Comparison of ENCODE assay signal across 26 mouse cellular contexts in the genomic region with DNA sequence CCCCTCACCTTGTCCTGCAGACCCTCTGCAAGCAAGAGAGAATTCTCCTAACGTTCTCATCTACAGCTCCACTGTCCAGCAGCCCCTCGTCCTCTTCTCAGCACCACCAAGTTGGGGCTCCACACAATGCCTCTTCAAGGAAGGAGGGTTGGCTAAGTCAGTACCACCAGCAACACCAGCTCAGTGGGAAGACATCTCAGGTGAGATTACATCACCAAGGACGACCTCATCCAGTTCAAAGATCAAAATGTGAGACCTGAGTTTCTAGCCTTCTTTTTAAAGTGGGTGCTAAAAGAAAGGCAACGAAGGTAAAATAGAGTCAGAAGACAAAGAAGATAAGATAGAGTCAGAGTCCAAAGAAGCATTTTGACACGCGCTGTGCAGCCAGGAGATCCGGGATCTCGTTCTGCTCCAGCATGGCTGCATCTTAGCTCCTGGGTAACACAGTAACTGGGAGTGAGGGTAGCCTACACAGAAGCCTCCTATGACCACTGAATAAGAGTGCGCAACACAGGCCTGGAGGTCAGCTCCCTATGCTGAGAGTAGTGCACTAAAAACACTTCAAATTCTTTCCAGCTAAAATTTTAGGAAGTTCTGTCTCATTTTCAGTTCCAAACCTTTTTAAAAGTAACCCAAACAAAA.
"Had no signal": no experiment of that assay in that cellular context is flagged by ENCODE, and none has a peak within 500 bp of the region (broad histone marks: within the 10 kb centered on the region; RNA-seq: fewer than 3 reads in every experiment).

No protein-coding gene starts in this region.

- H3K36me3 ChIP-seq: kidney, embryonic 15.5 days; limb, embryonic 12.5 days; limb, embryonic 15.5 days; midbrain, embryonic 10.5 days; midbrain, embryonic 13.5 days; neural tube, embryonic 12.5 days; neural tube, embryonic 15.5 days had no signal

- ATAC-seq: liver, postnatal 0 days; lung, postnatal 0 days; midbrain, embryonic 13.5 days; midbrain, embryonic 16.5 days had no signal

- DNase-seq: kidney, adult 2 months; kidney, postnatal 10 days; kidney, postnatal 36 days; layer of hippocampus, adult 9-11 months; left cerebral cortex, postnatal 4 days; liver, postnatal 0 days; lung, embryonic 14.5 days; right cerebral cortex, adult 18-20 months; right cerebral cortex, postnatal 14 days; right cerebral cortex, postnatal 4 days; thymus, postnatal 25 days had no signal

- H3K27me3 ChIP-seq: kidney, embryonic 15.5 days; limb, embryonic 12.5 days; limb, embryonic 15.5 days; megakaryocyte, embryonic 14.5 days; midbrain, embryonic 13.5 days; neural tube, embryonic 12.5 days; neural tube, embryonic 15.5 days had no signal

- H3K4me1 ChIP-seq: limb, embryonic 12.5 days; limb, embryonic 15.5 days; midbrain, embryonic 13.5 days had no signal

- H3K9me3 ChIP-seq: kidney, embryonic 15.5 days; limb, embryonic 12.5 days; limb, embryonic 15.5 days; megakaryocyte, embryonic 14.5 days; midbrain, embryonic 10.5 days; midbrain, embryonic 13.5 days; neural tube, embryonic 12.5 days; neural tube, embryonic 15.5 days had no signal

- H3K4me2 ChIP-seq: kidney, embryonic 15.5 days; limb, embryonic 12.5 days; limb, embryonic 15.5 days; liver, embryonic 11.5 days; lung, embryonic 14.5 days; midbrain, embryonic 13.5 days; neural tube, embryonic 12.5 days; neural tube, embryonic 15.5 days had no signal

- H3K4me3 ChIP-seq: kidney, embryonic 15.5 days; limb, embryonic 12.5 days; limb, embryonic 15.5 days; megakaryocyte, embryonic 14.5 days; midbrain, embryonic 10.5 days; midbrain, embryonic 13.5 days; myocyte; neural tube, embryonic 12.5 days; neural tube, embryonic 15.5 days had no signal

- H3K27ac ChIP-seq: kidney, embryonic 15.5 days; limb, embryonic 12.5 days; limb, embryonic 15.5 days; liver, embryonic 14.5 days; macrophage; midbrain, embryonic 10.5 days; midbrain, embryonic 13.5 days; neural tube, embryonic 12.5 days; neural tube, embryonic 15.5 days; stomach, postnatal 0 days had no signal

- H3K9ac ChIP-seq: kidney, embryonic 15.5 days; limb, embryonic 12.5 days; limb, embryonic 15.5 days; liver, embryonic 14.5 days; liver, postnatal 0 days; lung, embryonic 14.5 days; midbrain, embryonic 13.5 days; neural tube, embryonic 12.5 days; neural tube, embryonic 15.5 days had no signal
